Mouse (Mus musculus) R1 (cell line): ENCODE measurements around the gene Ppif.

Experiments
- DNase-seq: peaks from one replicate; pipeline ENCODE4 v3.0.0-alpha.2; 2018; ENCODE audit warnings: low read depth, low spot score

The Ppif gene

GRCm38 (mm10) chr14:25734736-25735716 is 41.1 kb downstream of the Ppif start:
- DNase-seq, result no peak

- no peak for DNase-seq
These were observed 42.2 kb downstream of the Ppif start for GRCm38 (mm10) chr14:25736140-25736539.

- no peak for DNase-seq
These were observed 42.6 kb downstream of the Ppif start for GRCm38 (mm10) chr14:25736589-25736988.

GRCm38 (mm10) chr14:25738591-25739001 is 44.6 kb downstream of the Ppif start:
- no peak for DNase-seq

GRCm38 (mm10) chr14:25739957-25740565 is 46.1 kb downstream of the Ppif start:
- DNase-seq, result no peak

GRCm38 (mm10) chr14:25741211-25741610 is 47.3 kb downstream of the Ppif start:
- DNase-seq, result no peak

- DNase-seq, result no peak
These were observed 48.0 kb downstream of the Ppif start for GRCm38 (mm10) chr14:25741840-25742367.

GRCm38 (mm10) chr14:25742943-25743342 is 49.0 kb downstream of the Ppif start:
- no peak for DNase-seq

GRCm38 (mm10) chr14:25745365-25746184 is 51.6 kb downstream of the Ppif start:
- DNase-seq, result no peak

GRCm38 (mm10) chr14:25746371-25746770 is 52.4 kb downstream of the Ppif start:
- no peak for DNase-seq

- peak; percentile 38 for DNase-seq
These were observed 53.3 kb downstream of the Ppif start for GRCm38 (mm10) chr14:25746971-25747945.

- no peak for DNase-seq
These were observed 54.2 kb downstream of the Ppif start for GRCm38 (mm10) chr14:25747996-25748756.

- no peak for DNase-seq
These were observed 55.4 kb downstream of the Ppif start for GRCm38 (mm10) chr14:25749143-25749909.
